Mouse (Mus musculus): ENCODE results near the gene Erf.

DNA sequence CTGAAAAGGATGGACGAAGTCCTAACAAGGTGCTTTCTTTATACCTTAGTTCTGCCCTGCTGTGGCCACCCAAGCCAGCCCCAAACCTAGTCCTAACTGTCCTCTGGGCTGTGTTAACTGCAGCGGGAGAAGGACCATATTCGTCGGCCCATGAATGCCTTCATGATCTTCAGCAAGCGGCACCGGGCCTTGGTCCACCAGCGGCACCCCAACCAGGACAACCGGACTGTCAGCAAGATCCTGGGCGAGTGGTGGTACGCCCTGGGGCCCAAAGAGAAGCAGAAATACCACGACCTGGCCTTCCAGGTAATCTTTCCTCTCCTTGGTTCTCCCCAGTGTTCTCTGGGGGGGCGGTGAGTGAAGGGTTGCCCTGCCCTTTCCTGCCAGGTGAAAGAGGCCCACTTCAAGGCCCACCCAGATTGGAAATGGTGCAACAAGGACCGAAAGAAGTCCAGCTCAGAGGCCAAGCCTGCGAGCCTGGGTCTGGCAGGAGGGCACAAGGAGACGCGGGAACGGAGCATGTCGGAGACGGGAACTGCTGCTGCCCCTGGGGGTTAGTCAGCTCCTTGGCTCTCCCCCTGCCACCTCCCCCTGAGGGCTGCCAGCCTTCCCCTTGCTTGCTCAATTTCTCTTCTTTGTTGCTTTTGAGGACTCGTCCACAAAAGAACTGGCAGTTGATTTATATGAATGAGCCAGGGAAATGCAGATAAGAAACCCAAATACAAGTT lies 35.1 kb upstream of the Erf start:
- TF ChIP-seq CTCF (IDR thresholded peaks at IDR 0.05; ENCODE audit: low read depth, low read length) = no peak
- no peak for TF ChIP-seq POLR2A (IDR thresholded peaks at IDR 0.05; ENCODE audit: insufficient read depth, low read length)
- TF ChIP-seq EP300 (IDR thresholded peaks at IDR 0.05; ENCODE audit: insufficient read depth, low read depth, low read length) = no peak
